Mouse (Mus musculus): ENCODE measurements around the gene Wnt10b. TPM values are rescaled to one million over a fixed set of nuclear protein-coding genes. Genes with fewer than 3 reads are reported as not detected.

The Wnt10b gene
- polyA plus RNA-seq, 1 experiment: 14.5 TPM

DNA sequence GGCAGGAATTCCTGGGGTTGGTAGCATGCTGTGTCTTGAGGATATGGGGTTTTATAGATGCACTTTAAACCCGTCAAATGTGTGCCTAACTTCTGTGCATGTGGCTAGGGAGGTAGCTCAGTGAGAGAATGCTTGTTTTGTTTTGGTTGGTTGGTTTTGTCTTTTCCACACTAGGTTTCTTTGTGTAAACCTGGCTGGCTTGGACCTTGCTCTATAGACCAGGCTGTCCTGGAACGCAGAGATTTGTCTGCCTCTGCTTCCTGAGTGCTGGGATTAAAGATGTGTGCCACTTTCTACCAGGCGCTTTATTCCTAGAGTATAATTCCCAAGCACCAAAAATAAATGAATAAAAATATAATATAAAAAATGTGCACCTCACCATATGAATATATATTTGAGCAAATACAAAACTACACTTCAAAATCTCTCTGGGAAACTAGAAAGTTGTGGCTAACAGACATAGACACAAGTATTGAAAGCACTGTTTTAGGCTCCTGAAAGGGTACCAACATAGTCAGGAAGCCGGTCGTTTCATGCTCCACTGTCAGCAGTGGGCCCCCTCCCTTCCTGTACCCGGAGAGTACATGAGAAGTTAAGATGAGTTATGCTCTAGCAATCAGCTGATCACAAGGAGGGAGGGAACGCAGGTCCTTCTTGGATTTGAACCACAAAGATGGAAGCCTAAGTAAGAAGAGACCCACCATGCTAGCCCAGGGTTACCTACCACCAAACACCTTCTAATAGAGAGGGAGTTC, 48.0 kb downstream of the Wnt10b start:
- no peaks in the 10 kb centered on the region for H3K36me3 ChIP-seq (ENCODE audit: control insufficient read depth, insufficient read depth)
- H3K4me3 ChIP-seq (ENCODE audit: insufficient read depth, poor library complexity, severe bottlenecking): no peak overlapping the region
- TF ChIP-seq MYOG (IDR thresholded peaks at IDR 0.05; ENCODE audit: control insufficient read depth, extremely low read depth, insufficient read length) (no peak), MYOD1 (IDR thresholded peaks at IDR 0.05; ENCODE audit: control insufficient read depth, insufficient read length, low read depth) (no peak), CEBPB (IDR thresholded peaks at IDR 0.05; ENCODE audit: low read depth) (no peak), CTCF (IDR thresholded peaks at IDR 0.05; ENCODE audit: control insufficient read depth, insufficient read depth, insufficient read length) (no peak), MAX (IDR thresholded peaks at IDR 0.05) (no peak), USF1 (IDR thresholded peaks at IDR 0.05; ENCODE audit: low read depth) (no peak), FOSL1 (IDR thresholded peaks at IDR 0.05; ENCODE audit: insufficient read depth, low read length, poor library complexity, severe bottlenecking) (no peak)
- H3K79me3 ChIP-seq (ENCODE audit: low read depth): no peaks in the 10 kb centered on the region
- H3K27me3 ChIP-seq (ENCODE audit: control insufficient read depth, insufficient read depth, insufficient read length): no peaks in the 10 kb centered on the region
- H3ac ChIP-seq (ENCODE audit: control insufficient read depth, insufficient read length, low read depth): no peak overlapping the region
- no peaks in the 10 kb centered on the region for H3K79me2 ChIP-seq (ENCODE audit: control insufficient read depth, insufficient read depth)

DNA sequence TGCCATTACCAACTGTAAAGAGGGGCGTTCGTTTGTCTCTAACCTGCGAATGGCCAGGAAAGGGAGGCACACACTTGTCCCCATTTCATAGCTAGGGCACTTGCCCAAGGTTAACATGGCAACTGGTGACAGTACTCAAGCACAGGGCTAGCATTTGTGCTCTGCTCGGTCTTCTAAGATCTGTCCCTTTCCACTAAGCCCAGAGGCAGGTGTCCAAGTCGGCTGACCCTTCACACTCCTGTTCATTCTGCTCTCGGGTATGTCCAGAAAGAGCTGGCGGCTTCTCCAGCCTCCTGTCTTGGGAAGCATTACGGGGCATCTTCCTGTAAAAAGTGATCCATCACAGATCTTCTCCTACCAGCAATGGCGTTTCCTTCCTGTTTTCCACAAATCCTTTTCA, 49.6 kb downstream of the Wnt10b start:
- Histone ChIP-seq H3ac (ENCODE audit: control insufficient read depth, insufficient read length, low read depth) (no peak overlapping the region), H3K27me3 (ENCODE audit: control insufficient read depth, insufficient read depth, insufficient read length) (no peaks in the 10 kb centered on the region), H3K79me3 (ENCODE audit: low read depth) (no peaks in the 10 kb centered on the region), H3K4me3 (ENCODE audit: insufficient read depth, poor library complexity, severe bottlenecking) (no peak overlapping the region), H3K36me3 (ENCODE audit: control insufficient read depth, insufficient read depth) (no peaks in the 10 kb centered on the region), H3K79me2 (ENCODE audit: control insufficient read depth, insufficient read depth) (no peaks in the 10 kb centered on the region)
- TF ChIP-seq CTCF (IDR thresholded peaks at IDR 0.05; ENCODE audit: control insufficient read depth, insufficient read depth, insufficient read length): no peak
- TF ChIP-seq MYOG (IDR thresholded peaks at IDR 0.05; ENCODE audit: control insufficient read depth, extremely low read depth, insufficient read length): no peak
- TF ChIP-seq MAX (IDR thresholded peaks at IDR 0.05): no peak
- TF ChIP-seq MYOD1 (IDR thresholded peaks at IDR 0.05; ENCODE audit: control insufficient read depth, insufficient read length, low read depth): no peak
- no peak for TF ChIP-seq FOSL1 (IDR thresholded peaks at IDR 0.05; ENCODE audit: insufficient read depth, low read length, poor library complexity, severe bottlenecking)
- no peak for TF ChIP-seq USF1 (IDR thresholded peaks at IDR 0.05; ENCODE audit: low read depth)
- no peak for TF ChIP-seq CEBPB (IDR thresholded peaks at IDR 0.05; ENCODE audit: low read depth)

DNA sequence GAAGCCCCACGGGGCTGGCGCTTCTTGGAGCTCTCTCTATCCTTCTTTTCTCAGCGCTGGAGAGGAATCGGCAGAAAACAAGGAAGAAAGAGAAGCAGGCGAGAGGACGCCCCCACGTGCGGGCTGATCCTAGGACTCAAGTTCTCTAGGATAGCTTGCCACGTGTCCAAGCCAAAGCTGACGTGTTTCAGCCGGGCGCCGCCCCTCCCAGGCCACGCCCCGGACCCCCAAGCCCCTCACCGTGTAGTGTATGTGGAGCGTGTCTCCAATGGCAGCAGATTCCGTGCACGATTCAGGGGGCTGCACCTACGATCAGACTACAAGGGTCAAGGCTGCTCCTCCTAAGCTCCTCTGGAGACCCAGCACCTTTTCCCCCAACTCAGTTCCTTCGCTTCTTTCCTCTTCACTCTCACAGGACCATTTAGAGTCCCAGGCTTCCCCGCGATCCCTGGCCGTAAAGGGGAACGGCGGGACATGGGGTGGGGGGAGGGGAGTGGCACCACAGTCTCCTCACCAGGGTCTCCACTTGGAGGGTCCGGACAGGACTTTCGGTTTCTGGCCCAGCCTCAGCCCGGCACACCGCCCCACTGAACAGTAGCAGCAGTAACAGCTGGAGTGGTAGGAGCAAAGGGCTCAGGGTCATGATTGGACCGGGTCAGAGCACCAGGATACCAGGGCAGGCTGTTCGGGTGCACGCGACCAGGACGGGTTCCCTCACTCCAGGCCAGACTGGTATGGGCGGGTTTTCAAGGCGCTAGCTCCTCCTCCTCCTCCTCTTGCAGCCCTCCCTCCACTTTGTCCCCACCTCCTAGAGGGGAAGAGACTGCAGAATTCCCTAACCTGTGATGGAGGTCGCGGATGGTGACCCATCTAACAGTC, 50.3 kb downstream of the Wnt10b start, which contains the start of gene Fkbp11:
TSS of gene Fkbp11 (minus strand) at position 756 of the 879 bp plus-strand sequence.
- TF ChIP-seq CTCF (IDR thresholded peaks at IDR 0.05; ENCODE audit: control insufficient read depth, insufficient read depth, insufficient read length) (no peak), MAX (IDR thresholded peaks at IDR 0.05) (peak; percentile 96), FOSL1 (IDR thresholded peaks at IDR 0.05; ENCODE audit: insufficient read depth, low read length, poor library complexity, severe bottlenecking) (no peak), MYOD1 (IDR thresholded peaks at IDR 0.05; ENCODE audit: control insufficient read depth, insufficient read length, low read depth) (no peak), USF1 (IDR thresholded peaks at IDR 0.05; ENCODE audit: low read depth) (peak; percentile 87), MYOG (IDR thresholded peaks at IDR 0.05; ENCODE audit: control insufficient read depth, extremely low read depth, insufficient read length) (no peak)
- no peaks in the 10 kb centered on the region for H3K36me3 ChIP-seq (ENCODE audit: control insufficient read depth, insufficient read depth)
- H3ac ChIP-seq (ENCODE audit: control insufficient read depth, insufficient read length, low read depth): peak within 1 kb of the TSS; percentile 66
- no peaks in the 10 kb centered on the region for H3K79me3 ChIP-seq (ENCODE audit: low read depth)
- H3K4me3 ChIP-seq (ENCODE audit: insufficient read depth, poor library complexity, severe bottlenecking): peak within 1 kb of the TSS; percentile 55
- no peaks in the 10 kb centered on the region for H3K79me2 ChIP-seq (ENCODE audit: control insufficient read depth, insufficient read depth)
- H3K27me3 ChIP-seq (ENCODE audit: control insufficient read depth, insufficient read depth, insufficient read length): no peaks in the 10 kb centered on the region

DNA sequence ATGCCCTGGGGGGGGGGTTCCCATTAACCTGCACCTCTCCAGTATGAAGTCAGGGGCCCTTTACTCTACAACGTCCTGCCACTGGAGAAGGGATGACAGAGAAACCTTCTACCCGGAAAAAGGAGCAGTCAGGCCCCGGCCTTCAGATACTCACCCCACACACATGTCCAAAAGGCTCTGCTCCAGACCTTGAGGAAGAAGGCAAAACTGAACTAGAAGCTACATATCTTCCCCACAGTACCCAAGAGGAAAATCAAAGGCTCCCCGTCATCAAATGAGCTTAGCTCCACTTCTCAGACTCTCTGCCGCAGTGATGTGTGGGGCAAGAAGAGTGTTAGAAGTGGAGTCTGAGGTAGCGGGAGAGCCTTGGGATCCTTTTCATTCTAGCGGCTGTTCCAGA, 51.2 kb downstream of the Wnt10b start:
- H3ac ChIP-seq (ENCODE audit: control insufficient read depth, insufficient read length, low read depth): peak overlapping the region; percentile 66
- no peaks in the 10 kb centered on the region for H3K79me3 ChIP-seq (ENCODE audit: low read depth)
- H3K36me3 ChIP-seq (ENCODE audit: control insufficient read depth, insufficient read depth): no peaks in the 10 kb centered on the region
- H3K4me3 ChIP-seq (ENCODE audit: insufficient read depth, poor library complexity, severe bottlenecking): peak overlapping the region; percentile 55
- TF ChIP-seq CEBPB (IDR thresholded peaks at IDR 0.05; ENCODE audit: low read depth): no peak
- no peak for TF ChIP-seq USF1 (IDR thresholded peaks at IDR 0.05; ENCODE audit: low read depth)
- no peak for TF ChIP-seq MYOG (IDR thresholded peaks at IDR 0.05; ENCODE audit: control insufficient read depth, extremely low read depth, insufficient read length)
- TF ChIP-seq FOSL1 (IDR thresholded peaks at IDR 0.05; ENCODE audit: insufficient read depth, low read length, poor library complexity, severe bottlenecking): no peak
- no peak for TF ChIP-seq MAX (IDR thresholded peaks at IDR 0.05)
- TF ChIP-seq CTCF (IDR thresholded peaks at IDR 0.05; ENCODE audit: control insufficient read depth, insufficient read depth, insufficient read length): no peak
- TF ChIP-seq MYOD1 (IDR thresholded peaks at IDR 0.05; ENCODE audit: control insufficient read depth, insufficient read length, low read depth): no peak
- H3K79me2 ChIP-seq (ENCODE audit: control insufficient read depth, insufficient read depth): no peaks in the 10 kb centered on the region
- H3K27me3 ChIP-seq (ENCODE audit: control insufficient read depth, insufficient read depth, insufficient read length): no peaks in the 10 kb centered on the region

DNA sequence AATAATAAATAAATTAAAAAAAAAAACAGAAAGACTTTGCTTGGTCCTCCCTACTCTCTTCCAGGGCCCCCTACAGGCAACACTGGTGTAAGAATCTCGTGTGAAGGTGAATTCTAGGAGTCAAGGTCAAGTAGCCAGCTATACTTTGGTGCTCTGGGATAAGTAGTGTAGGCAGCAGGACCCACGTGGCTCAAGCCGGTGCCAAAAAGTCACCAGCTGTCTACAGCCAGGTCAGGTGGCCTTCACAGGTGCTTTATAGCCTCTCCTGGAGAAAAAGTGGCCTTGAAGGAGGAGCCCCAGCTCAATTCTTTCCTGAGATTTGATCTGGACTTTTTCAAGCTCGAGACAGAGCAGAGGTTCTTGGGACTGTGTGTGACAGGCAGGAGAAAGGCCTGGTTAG, 51.9 kb downstream of the Wnt10b start:
- H3K79me3 ChIP-seq (ENCODE audit: low read depth): no peaks in the 10 kb centered on the region
- H3ac ChIP-seq (ENCODE audit: control insufficient read depth, insufficient read length, low read depth): no peak overlapping the region
- H3K36me3 ChIP-seq (ENCODE audit: control insufficient read depth, insufficient read depth): no peaks in the 10 kb centered on the region
- H3K27me3 ChIP-seq (ENCODE audit: control insufficient read depth, insufficient read depth, insufficient read length): no peaks in the 10 kb centered on the region
- no peak overlapping the region for H3K4me3 ChIP-seq (ENCODE audit: insufficient read depth, poor library complexity, severe bottlenecking)
- no peaks in the 10 kb centered on the region for H3K79me2 ChIP-seq (ENCODE audit: control insufficient read depth, insufficient read depth)
- no peak for TF ChIP-seq CTCF (IDR thresholded peaks at IDR 0.05; ENCODE audit: control insufficient read depth, insufficient read depth, insufficient read length)
- no peak for TF ChIP-seq MYOD1 (IDR thresholded peaks at IDR 0.05; ENCODE audit: control insufficient read depth, insufficient read length, low read depth)
- no peak for TF ChIP-seq MYOG (IDR thresholded peaks at IDR 0.05; ENCODE audit: control insufficient read depth, extremely low read depth, insufficient read length)
- TF ChIP-seq MAX (IDR thresholded peaks at IDR 0.05): no peak
- no peak for TF ChIP-seq CEBPB (IDR thresholded peaks at IDR 0.05; ENCODE audit: low read depth)
- TF ChIP-seq FOSL1 (IDR thresholded peaks at IDR 0.05; ENCODE audit: insufficient read depth, low read length, poor library complexity, severe bottlenecking): no peak
- TF ChIP-seq USF1 (IDR thresholded peaks at IDR 0.05; ENCODE audit: low read depth): no peak
